Mouse (Mus musculus): ENCODE results near the gene Ly6g6d. TPM values are rescaled to one million over a fixed set of nuclear protein-coding genes. Genes with fewer than 3 reads are reported as not detected.

Gene Ly6g6d
- polyA plus RNA-seq, 1 experiment from 2014 or later: 1.9 TPM

DNA sequence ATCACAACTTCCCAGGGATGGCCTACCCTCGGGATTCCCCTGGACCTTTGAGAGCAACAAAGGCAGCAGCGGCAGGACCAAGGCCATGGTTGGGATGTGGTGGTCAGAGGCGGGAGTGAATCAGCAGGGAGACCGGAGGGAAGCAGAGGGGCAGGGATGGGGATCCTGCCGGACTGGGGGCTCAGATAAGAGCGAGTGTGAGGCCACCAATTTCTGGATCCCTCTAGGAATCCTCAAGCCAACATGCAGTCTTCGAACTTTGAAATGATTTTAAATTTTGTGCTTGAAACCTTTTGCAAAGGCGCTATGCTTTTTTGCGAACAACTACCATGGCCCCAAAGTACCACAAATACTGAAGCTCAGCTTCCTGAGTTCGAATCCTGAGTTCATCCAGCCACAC is 11.8 kb downstream of the Ly6g6d start, which contains the start of gene Mpig6b:
Gene Mpig6b (minus strand): TSS at position 101 of the 400 bp plus-strand sequence.
- peaks cover 35% of the 10 kb centered on the region for H3K4me1 ChIP-seq
- H3K4me2 ChIP-seq: peak within 1 kb of the TSS; percentile 77
- ATAC-seq (ENCODE audit: extremely low read depth, insufficient number of reproducible peaks, low FRiP score, low TSS enrichment): no peak
- peak within 1 kb of the TSS; percentile 47 for H3K4me3 ChIP-seq
- H3K27ac ChIP-seq (replicated peaks): no peak within 1 kb of the TSS
- H3K9me3 ChIP-seq: no peaks in the 10 kb centered on the region
- H3K9ac ChIP-seq: peak within 1 kb of the TSS; percentile 71
- peaks cover 67% of the 10 kb centered on the region for H3K27me3 ChIP-seq (replicated peaks)
- H3K36me3 ChIP-seq: peaks cover 23% of the 10 kb centered on the region
- 38% methylated on average over 10 of the region's 10 CpGs for WGBS

DNA sequence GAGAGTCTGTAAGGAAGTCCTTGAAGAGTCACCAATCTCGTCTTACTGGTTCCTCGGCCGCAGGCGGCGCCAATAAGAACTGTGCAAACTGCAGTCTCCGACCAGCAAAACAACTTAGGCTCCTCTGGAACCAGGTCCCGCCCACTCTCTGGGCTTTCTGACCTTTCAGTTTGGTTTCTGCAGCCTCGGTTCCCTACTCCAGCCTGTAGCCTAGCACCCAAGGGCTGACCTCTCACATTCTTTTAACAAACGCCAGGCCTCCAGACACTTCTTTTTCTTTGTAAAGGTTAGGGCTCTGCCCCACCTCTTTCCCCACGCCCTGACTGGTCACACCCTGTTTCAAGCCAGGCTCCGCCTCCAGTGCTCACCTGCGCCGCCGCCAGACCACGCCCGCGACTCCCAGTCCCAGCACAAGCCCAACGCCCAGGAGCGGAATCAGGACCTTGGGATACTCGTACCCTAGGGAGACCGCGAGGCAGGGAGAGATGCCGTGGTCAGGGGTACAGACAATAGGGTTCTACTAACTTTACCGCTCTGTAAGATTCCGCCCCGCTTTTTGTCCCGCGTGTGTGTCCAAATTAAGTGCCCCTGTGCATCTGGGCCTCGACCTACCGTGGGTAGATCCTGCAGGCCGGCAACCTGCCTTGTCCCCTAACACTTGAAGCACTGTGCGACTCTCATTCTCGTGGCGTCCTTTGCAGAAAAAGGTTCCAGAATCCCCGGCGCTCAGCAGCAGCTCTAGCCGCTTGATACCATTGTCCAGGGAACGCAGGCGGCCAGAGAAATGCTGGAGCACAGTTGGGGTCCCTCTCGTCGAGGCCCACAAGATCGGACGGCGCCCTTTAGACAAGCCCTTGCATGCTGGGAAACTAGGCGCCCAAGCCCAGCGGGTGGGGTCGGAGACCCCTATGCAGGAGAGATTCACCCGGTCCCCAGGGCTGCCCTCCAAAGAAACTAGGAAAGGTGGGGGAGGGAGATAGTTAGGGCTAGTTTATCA is 12.6 kb downstream of the Ly6g6d start, which contains the start of gene Ly6g6c:
Gene Ly6g6c (plus strand): TSS at position 438 of the 997 bp plus-strand sequence.
- H3K27ac ChIP-seq (replicated peaks): no peak within 1 kb of the TSS; the same call in 1 of the 2 replicates
- H3K9ac ChIP-seq: peak within 1 kb of the TSS; percentile 71
- peak within 1 kb of the TSS; percentile 47 for H3K4me3 ChIP-seq
- no peaks in the 10 kb centered on the region for H3K9me3 ChIP-seq
- WGBS: 2% methylated on average over 48 of the region's 48 CpGs
- H3K27me3 ChIP-seq (replicated peaks): peaks cover 67% of the 10 kb centered on the region
- peak within 1 kb of the TSS; percentile 77 for H3K4me2 ChIP-seq
- ATAC-seq (ENCODE audit: extremely low read depth, insufficient number of reproducible peaks, low FRiP score, low TSS enrichment): no peak; the same call in 1 of the 2 replicates
- peaks cover 30% of the 10 kb centered on the region for H3K36me3 ChIP-seq
- H3K4me1 ChIP-seq: peaks cover 37% of the 10 kb centered on the region

DNA sequence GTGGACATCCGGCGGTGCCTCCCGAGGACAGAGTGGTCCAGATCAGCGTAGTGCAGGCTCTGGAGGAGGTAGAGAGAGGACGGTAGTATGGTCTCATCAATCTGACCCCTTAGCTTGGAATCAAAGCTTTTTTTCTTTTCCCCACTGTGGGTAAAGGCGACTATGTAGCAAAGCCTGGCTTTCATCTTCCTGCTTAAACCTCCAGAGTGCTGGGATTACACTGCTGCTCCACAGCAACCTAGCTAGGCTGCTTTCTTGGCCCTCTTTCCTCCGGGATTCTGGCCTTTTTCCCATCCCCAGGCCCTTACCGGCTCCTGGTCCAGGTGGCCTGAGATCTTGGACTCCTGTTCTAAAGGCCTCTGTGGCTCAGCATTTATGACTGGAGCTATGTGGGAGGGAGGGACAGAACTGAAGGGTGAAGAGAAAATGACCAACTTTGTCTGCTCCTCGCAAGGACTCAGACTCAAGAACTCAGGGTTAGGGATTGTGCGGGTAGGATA is 13.4 kb downstream of the Ly6g6d start:
- 25% methylated on average over 10 of the region's 10 CpGs for WGBS
- peaks cover 30% of the 10 kb centered on the region for H3K36me3 ChIP-seq
- H3K27ac ChIP-seq (replicated peaks): no peak overlapping the region; the same call in 1 of the 2 replicates
- H3K4me2 ChIP-seq: peak overlapping the region; percentile 77
- ATAC-seq (ENCODE audit: extremely low read depth, insufficient number of reproducible peaks, low FRiP score, low TSS enrichment): no peak
- peaks cover 43% of the 10 kb centered on the region for H3K4me1 ChIP-seq
- no peaks in the 10 kb centered on the region for H3K9me3 ChIP-seq
- H3K4me3 ChIP-seq: peak overlapping the region; percentile 47
- peak overlapping the region; percentile 71 for H3K9ac ChIP-seq
- peaks cover 65% of the 10 kb centered on the region for H3K27me3 ChIP-seq (replicated peaks)

DNA sequence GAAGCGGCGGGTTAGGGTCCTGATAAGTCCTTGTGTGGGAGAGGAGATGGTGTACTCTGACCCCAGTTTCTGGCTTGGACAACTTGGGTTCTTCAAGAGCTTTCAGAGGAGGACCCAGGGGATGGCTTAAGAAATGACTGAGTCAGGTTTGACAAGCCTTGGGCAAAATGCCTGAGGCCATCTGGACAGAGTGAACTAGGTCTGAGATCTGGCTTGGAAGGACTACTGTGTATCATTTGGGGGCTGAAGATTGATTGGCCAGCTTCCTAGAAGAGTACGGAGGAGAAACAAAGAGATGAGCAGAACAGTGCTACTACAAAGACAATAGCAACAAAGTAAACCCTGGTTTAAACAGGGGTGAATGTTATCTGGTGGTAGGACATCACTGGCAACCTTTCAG is 14.4 kb downstream of the Ly6g6d start:
- peaks cover 55% of the 10 kb centered on the region for H3K27me3 ChIP-seq (replicated peaks)
- no peak overlapping the region for H3K4me2 ChIP-seq
- WGBS: 74% methylated on average over 3 of the region's 3 CpGs
- peaks cover 32% of the 10 kb centered on the region for H3K36me3 ChIP-seq
- no peak overlapping the region for H3K27ac ChIP-seq (replicated peaks)
- no peaks in the 10 kb centered on the region for H3K9me3 ChIP-seq
- ATAC-seq (ENCODE audit: extremely low read depth, insufficient number of reproducible peaks, low FRiP score, low TSS enrichment): no peak
- H3K4me3 ChIP-seq: no peak overlapping the region
- peaks cover 46% of the 10 kb centered on the region for H3K4me1 ChIP-seq
- no peak overlapping the region for H3K9ac ChIP-seq

DNA sequence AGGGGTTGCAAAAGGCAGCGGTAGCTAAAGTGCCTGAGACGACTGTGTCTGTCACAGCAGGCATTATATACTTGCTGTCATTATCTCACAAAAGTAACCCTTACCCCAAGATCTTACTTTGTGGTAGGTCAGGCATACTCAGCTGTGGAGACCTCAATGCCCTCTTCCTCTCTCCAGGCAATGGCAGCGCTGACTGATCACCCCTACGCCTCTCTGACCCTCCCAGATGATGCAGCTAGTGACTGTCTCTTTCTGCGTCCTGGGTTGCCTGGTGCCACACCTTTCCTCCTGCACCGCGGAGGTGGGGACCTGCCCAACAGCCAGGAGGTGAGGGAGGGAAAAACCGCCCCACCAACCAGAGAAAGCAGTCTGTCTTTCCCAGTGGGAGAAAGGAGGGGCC is 16.6 kb downstream of the Ly6g6d start:
- H3K9me3 ChIP-seq: no peaks in the 10 kb centered on the region
- WGBS: 75% methylated on average over 8 of the region's 8 CpGs
- peaks cover 52% of the 10 kb centered on the region for H3K4me1 ChIP-seq
- H3K36me3 ChIP-seq: peaks cover 53% of the 10 kb centered on the region
- H3K27me3 ChIP-seq (replicated peaks): peaks cover 33% of the 10 kb centered on the region
- H3K4me3 ChIP-seq: no peak overlapping the region; the same call in 1 of the 2 replicates
- H3K9ac ChIP-seq: 0 out of 2 replicates have a peak overlapping the region, but pooled peaks have one; percentile 28
- H3K27ac ChIP-seq (replicated peaks): no peak overlapping the region
- no peak overlapping the region for H3K4me2 ChIP-seq
- no peak for ATAC-seq (ENCODE audit: extremely low read depth, insufficient number of reproducible peaks, low FRiP score, low TSS enrichment)

DNA sequence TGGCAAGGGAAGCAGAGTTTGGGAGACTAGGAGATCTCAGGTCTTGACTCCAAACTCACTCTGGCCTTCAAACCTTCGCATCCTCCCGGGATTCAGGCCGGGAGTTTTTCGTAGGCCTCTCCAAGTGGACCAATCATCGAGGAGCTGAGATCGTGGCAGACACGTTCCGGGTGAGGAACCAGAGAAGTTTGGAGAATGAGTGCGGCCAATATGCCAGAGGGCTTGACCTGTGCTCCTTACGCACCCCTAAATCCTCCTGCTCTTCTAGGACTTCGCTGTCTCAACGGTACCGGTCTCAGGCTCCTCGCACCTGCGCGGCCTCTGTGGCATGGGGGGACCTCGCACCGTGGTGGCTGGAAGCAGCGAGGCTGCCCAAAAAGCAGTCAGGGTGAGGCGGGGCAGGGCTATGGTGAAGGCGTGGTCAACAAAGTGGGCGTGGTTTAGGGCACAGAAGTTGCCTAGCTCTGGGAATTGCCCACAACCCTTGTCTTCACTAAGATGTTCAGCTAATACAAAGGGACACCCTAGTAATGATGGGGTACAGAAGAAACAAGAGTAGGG is 17.0 kb downstream of the Ly6g6d start:
- peak overlapping the region; percentile 86 for H3K4me3 ChIP-seq
- peaks cover 58% of the 10 kb centered on the region for H3K36me3 ChIP-seq
- H3K27ac ChIP-seq (replicated peaks): no peak overlapping the region
- 66% methylated on average over 22 of the region's 22 CpGs for WGBS
- no peaks in the 10 kb centered on the region for H3K9me3 ChIP-seq
- ATAC-seq (ENCODE audit: extremely low read depth, insufficient number of reproducible peaks, low FRiP score, low TSS enrichment): no peak
- H3K27me3 ChIP-seq (replicated peaks): peaks cover 29% of the 10 kb centered on the region
- H3K4me1 ChIP-seq: peaks cover 53% of the 10 kb centered on the region
- H3K4me2 ChIP-seq: peak overlapping the region; percentile 82
- peak overlapping the region; percentile 97 for H3K9ac ChIP-seq

DNA sequence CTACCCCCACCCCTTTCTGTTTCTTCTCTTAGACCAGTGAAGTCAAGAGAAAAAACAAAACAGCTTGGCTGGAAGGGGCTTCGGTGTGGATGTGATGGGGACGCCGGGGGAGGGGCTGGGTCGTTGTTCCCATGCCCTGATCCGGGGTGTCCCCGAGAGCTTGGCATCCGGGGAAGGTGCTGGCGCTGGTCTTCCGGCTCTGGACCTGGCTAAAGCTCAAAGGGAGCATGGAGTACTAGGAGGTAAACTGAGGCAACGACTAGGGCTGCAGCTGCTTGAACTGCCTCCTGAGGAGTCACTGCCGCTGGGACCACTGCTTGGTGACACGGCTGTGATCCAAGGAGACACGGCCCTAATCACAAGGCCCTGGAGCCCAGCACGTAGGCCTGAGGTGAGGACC is 17.8 kb downstream of the Ly6g6d start:
- Histone ChIP-seq H3K9me3 (no peaks in the 10 kb centered on the region), H3K27ac (replicated peaks) (peak overlapping the region; percentile 96), H3K4me3 (peak overlapping the region; percentile 86), H3K36me3 (peaks cover 66% of the 10 kb centered on the region), H3K9ac (peak overlapping the region; percentile 97), H3K4me1 (peaks cover 48% of the 10 kb centered on the region), H3K27me3 (replicated peaks) (peaks cover 21% of the 10 kb centered on the region), H3K4me2 (peak overlapping the region; percentile 82)
- WGBS: 21% methylated on average over 14 of the region's 14 CpGs
- ATAC-seq (ENCODE audit: extremely low read depth, insufficient number of reproducible peaks, low FRiP score, low TSS enrichment): no peak

DNA sequence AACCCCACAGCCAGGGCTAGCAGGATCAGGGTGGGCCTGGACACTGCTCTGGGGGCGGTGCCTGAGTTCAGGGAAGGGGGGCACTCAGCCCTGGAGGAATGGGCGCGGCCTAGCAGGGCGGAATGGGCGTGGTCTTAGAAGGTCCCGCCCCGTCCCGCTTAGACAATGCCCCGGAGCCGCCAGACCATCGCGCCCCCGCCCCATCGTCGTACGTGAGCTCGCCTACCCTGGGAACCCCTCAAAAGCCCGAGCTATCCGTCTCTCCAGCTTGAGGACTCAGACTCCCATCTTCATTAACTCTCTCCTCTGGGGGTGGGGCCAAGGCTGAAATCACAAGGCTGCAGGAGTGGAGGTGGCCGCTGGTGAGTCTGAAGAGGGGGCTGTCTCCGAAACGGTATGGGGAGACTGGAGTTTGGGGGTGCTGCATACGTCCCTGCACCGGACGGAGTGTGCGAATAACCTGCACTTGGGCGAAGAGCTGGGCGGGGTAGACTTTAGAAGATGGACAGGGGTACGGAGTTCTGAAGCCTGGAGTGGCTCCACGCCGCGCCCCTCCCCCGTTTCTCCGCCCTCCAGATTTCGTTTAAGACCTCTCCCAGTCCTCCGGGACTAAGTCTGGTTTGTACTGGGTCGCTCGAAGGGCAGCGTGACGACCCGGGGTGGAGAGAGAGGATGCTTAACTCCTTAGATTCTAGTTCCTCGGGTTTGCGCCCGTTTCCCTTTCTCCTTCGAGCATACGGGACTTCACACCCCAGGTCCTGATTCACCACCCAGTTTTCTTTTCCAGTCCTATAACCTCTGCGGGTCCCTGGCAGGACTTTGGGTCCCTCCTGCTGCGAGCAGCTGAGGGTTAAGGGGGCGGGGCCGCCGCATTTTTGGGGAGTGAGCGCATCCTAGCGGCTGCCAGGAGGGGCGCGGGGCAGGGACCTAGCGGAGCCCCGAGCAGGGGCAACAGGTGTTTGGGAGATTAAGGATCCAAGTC is 18.7 kb downstream of the Ly6g6d start, which contains the start of gene Ddah2:
Gene Ddah2 (plus strand): TSS at position 125 of the 982 bp plus-strand sequence.
- peak within 1 kb of the TSS; percentile 82 for H3K4me2 ChIP-seq
- peaks cover 13% of the 10 kb centered on the region for H3K27me3 ChIP-seq (replicated peaks)
- no peaks in the 10 kb centered on the region for H3K9me3 ChIP-seq
- peak; percentile 89 for ATAC-seq (ENCODE audit: extremely low read depth, insufficient number of reproducible peaks, low FRiP score, low TSS enrichment)
- H3K9ac ChIP-seq: peak within 1 kb of the TSS; percentile 97
- peak within 1 kb of the TSS; percentile 86 for H3K4me3 ChIP-seq
- WGBS: under 1% methylated on average over 57 of the region's 57 CpGs
- peaks cover 42% of the 10 kb centered on the region for H3K4me1 ChIP-seq
- peaks cover 74% of the 10 kb centered on the region for H3K36me3 ChIP-seq
- H3K27ac ChIP-seq (replicated peaks): peak within 1 kb of the TSS; percentile 96

DNA sequence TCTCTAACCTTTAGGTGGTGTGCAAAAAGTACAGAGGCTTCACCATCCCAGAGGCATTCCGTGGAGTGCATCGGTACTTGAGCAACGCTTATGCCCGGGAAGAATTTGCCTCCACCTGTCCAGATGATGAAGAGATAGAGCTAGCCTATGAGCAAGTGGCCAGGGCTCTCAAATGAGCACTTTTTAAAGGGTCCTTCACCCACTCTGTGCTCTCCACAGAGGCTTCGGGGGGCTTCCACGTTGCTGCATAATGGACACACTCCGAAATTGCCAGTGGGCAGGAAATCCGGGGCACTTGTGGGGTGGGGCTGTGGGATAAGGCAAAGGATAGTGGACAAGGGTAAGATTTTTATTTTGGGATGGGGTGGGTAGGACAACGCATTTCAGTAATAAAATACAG is 19.5 kb downstream of the Ly6g6d start:
- ATAC-seq (ENCODE audit: extremely low read depth, insufficient number of reproducible peaks, low FRiP score, low TSS enrichment): no peak
- Histone ChIP-seq H3K27me3 (replicated peaks) (peaks cover 4% of the 10 kb centered on the region; the same call in 1 of the 2 replicates), H3K36me3 (peaks cover 82% of the 10 kb centered on the region), H3K9ac (peak overlapping the region; percentile 97), H3K9me3 (no peaks in the 10 kb centered on the region), H3K4me1 (peaks cover 44% of the 10 kb centered on the region), H3K4me3 (peak overlapping the region; percentile 86), H3K27ac (replicated peaks) (peak overlapping the region; percentile 96), H3K4me2 (peak overlapping the region; percentile 82)
- 55% methylated on average over 9 of the region's 9 CpGs for WGBS

DNA sequence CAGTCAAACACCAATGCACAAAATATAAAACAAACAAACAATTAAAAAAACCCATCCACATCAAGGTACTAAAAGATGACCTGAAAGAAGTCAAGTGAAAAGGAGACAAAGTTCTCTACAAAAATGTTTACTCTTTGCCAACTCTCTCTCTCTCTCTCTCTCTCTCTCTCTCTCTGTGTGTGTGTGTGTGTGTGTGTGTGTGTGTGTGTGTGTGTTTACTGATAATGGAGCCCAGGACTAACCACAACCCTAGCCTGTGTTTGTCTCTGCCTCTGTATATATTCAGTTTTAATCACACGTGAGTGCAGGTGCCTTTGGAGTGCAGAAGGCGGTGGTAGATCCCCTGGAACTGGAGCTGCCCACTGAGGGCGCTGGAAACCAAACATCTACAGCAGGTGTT is 20.8 kb downstream of the Ly6g6d start:
- no peak for ATAC-seq (ENCODE audit: extremely low read depth, insufficient number of reproducible peaks, low FRiP score, low TSS enrichment)
- WGBS: 66% methylated on average over 3 of the region's 3 CpGs
- Histone ChIP-seq H3K4me3 (no peak overlapping the region), H3K27ac (replicated peaks) (no peak overlapping the region), H3K27me3 (replicated peaks) (no peaks in the 10 kb centered on the region), H3K9ac (no peak overlapping the region), H3K9me3 (no peaks in the 10 kb centered on the region), H3K4me1 (peaks cover 56% of the 10 kb centered on the region), H3K4me2 (no peak overlapping the region), H3K36me3 (peaks cover 82% of the 10 kb centered on the region)
